Mouse (Mus musculus) Patski (cell line): ENCODE measurements at regions not wholly inside any gene's neighbourhood (a gene's known extent, or its start where the extent isn't known, plus 50 kb on each side); places are given as distances from the start of the nearest gene placed in this dataset.

Experiments used
- ATAC-seq: fragments of 100-300 bp; one replicate; pipeline ENCODE4 v1.8.0; 2021
- CTCF ChIA-PET: fragments of 350-600 bp; sonication (Branson Sonifier 250); formaldehyde crosslinking; loops from one replicate; lab custom pipeline; 2022; ENCODE audit warnings: inconsistent platforms; lab: Charles Lee
- POLR2A ChIA-PET: fragments of 350-600 bp; sonication (Branson Sonifier 250); formaldehyde crosslinking; loops from one replicate; lab custom pipeline; 2022; ENCODE audit warnings: antibody characterized with exemption, inconsistent platforms; lab: Charles Lee
- DNase-seq: peaks from one replicate; pipeline ENCODE4 v3.0.0-alpha.2; 2011; ENCODE audit warnings: low read depth, low spot score
- H3K27me3 ChIP-seq: fragments of 371-371 bp; one replicate; pipeline ENCODE4 v1.5.1; 2021
- CTCF ChIP-seq: fragments of 100-300 bp; IDR thresholded peaks from one replicate; pipeline ENCODE4 v1.5.1; 2021
- in situ Hi-C: fragments of 300-500 bp; cut with MboI; formaldehyde crosslinking; loops from 3 replicates; pipeline ENCODE4 v1.11.1; 2018; ENCODE audit warnings: low pct_unique_long_range_greater_than_20kb, mixed read lengths

DNA sequence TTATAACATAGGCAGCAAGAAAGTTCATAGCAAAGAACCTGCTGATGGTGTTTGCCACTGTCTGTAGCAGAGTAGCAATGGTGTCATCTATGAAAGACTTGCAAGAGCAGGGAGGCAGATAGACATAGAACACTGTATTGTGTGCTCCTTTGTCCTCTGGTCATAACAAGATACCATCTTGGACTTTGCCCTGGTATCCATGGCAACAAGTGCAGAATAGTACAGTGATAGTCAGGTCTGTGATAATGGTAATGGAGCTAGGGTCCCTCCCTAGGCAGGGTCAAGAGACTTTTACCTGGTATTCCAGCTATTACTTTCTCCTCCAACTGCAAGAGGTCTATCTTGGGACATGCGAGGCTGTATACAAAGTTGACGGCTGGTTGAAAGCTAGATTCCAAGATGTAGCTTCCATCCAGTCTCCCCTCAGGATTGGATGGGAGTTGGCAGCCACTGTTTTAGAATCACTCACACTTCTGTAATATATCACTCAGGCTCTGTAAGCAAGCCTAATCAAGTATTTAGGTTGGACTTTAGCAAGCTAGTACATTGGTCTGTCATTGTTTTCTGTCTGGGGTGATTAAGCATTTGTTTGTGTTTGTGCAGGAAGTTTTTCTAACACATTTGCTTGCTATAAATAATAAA, 375.5 kb downstream of the Prkd1 start:
- no peak for TF ChIP-seq CTCF

DNA sequence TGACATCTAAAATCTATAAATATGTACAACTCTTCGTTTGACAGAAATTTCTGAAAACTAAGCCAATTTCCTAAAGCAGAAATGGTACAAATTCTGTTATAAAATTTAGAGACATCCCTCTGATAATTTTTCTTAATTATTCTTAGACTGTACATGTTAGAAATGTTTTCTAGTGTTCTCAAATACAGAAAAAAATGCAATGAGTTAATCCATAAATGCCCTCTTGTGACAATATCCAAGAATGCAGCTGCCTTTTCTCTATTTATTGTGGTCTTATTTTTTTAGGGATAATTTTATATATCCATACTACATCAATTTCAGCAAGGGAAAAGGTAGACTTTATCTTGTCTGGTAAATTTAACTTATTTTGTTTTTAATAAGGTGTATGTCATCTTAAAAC, 367.3 kb downstream of the Prkd1 start:
- ChIA-PET POLR2A (no interaction called here), CTCF (no interaction called here)
- no peak for TF ChIP-seq CTCF
- in situ Hi-C loops = loop anchor here (25.0 kb wide), 1 partner anchor 894 kb away; the partner anchor contains the start of genes Foxg1 and Gm43517
- DNase-seq = no peak
- peaks cover 41% of the 10 kb centered on the region for H3K27me3 ChIP-seq
- no peak for ATAC-seq

More for the DNA sequence above, 375.5 kb downstream of the Prkd1 start:
- no peak for DNase-seq
- ChIA-PET POLR2A (no interaction called here), CTCF (no interaction called here)
- peaks cover 33% of the 10 kb centered on the region for H3K27me3 ChIP-seq
- in situ Hi-C loops = no loop called here
- ATAC-seq = no peak
